Mouse (Mus musculus): ENCODE measurements around the gene Neurod4. TPM values are rescaled to one million over a fixed set of nuclear protein-coding genes. Genes with fewer than 3 reads are reported as not detected.
"Not testable (repeated sequence)": the region's sequence is repeated elsewhere in the genome, so short reads cannot be mapped to it uniquely, and the experiment has no call there.

Neurod4 gene
- total RNA-seq (2021) (1 to 10 TPM in 1 of 2 experiments, under 1 TPM in 1; 0.61 to 1.1 TPM), polyA plus RNA-seq (2012; rRNA removed) (0.08 TPM in 1 of 2 replicates, not detected in the other)
- long read RNA-seq: 0 reads

DNA sequence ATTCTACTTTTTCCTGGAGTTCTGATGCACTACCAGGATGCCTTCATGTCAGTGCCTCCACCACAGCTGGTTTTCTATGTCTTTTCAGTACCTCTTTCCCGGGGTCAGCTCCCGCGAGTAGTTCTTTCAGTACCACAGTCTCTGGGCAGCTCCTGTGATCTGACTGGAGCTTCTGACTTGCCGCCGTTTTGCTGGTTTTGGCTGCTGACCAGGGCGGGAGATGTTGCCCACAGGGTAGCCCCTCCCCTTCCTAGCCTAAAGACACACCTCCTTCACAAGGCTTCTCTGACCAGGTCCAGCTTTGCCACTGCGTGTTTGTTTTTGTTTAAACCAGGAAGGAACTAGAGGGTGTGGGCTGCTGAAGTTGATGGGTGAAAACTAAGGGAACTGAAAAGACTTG is at the start of gene Neurod4:
Gene Neurod4, minus strand, starts transcription at position 175 of the 400 bp plus-strand sequence.
- peak; percentile 19 for DNase-seq

DNA sequence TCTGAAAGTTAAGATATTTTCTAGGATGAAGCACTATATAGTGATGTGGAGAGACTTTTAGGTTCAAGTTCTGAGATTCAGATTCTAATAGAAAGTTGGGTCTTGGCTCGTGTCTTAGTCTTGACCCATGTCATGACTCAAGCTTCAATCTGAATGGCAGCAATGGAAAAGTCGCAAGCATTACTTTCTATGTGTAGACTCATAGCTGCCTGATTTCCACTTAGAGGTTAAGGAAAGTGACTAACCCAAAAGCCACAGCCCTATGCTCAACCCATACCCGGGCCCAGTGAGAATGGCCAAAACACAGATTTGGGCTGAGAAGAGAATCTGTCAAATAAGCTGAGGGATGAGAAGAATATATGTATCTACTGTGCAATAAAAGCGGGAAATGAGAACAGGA is 44.2 kb upstream of the Neurod4 start:
- no peak for DNase-seq

- no peak for DNase-seq
Observed at GRCm38 (mm10) chr10:130322637-130323036, 42.6 kb upstream of the Neurod4 start, which contains the start of gene Tespa1. Gene Tespa1 (plus strand): TSS chr10:130322870.

- DNase-seq: no peak
Observed at GRCm38 (mm10) chr10:130322062-130322461, 42.0 kb upstream of the Neurod4 start.

- DNase-seq: no peak
Observed at GRCm38 (mm10) chr10:130320715-130321114, 40.7 kb upstream of the Neurod4 start.

- no peak for DNase-seq
Observed at GRCm38 (mm10) chr10:130318720-130319119, 38.7 kb upstream of the Neurod4 start.

DNA sequence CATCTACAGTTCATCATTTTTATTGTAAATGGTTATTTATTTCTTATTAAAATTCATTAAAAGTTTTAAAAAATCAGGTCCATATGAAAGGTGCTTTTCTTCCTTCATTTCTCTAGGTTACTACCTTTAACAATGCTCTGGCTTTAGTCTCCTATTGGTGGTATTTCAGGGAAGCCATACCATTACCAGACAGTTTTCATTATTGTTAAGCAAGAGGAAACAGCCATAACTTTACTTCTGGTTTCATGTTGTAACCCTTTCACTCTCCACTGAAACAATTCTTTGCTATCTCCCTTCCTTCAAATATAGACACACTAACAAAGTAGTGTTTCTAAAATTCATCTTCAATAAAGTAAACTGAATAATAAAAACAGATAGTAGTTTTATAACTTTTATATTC is 35.8 kb upstream of the Neurod4 start:
- no peak for DNase-seq

DNA sequence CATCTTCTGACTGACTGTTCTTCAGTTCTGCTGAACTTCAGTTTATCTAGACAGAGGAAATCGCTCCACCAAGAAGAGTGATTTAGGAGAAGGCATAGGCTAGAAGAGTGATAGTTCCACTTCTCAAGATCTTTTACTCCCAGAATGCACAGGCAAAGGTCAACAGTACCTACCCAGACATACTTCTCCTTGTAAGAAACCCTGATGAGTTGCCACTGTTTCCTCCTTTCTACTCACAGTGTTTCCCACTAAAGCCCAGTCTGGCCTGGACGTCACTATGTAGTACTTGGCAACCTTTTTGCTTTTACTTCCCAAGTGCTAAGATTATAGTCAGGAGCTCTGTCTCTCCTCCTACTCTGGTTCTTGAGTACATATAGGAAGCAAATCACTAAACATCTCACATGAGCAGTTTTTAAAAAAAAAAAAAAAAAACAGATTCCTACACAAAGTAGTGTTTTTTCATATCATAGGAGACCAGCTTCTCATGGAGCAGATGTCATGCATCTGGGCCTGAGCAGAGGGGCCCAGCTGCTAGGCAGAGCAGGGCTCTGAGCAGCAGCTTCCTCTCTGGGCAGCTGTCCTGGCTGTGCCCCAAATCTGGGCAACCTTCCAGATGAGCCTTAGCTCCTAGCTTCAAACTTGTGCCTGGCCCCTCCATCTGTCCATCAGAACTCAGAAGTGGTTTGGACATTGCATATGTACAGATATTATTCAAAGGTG is 34.2 kb upstream of the Neurod4 start:
- DNase-seq: peak; percentile 8

DNA sequence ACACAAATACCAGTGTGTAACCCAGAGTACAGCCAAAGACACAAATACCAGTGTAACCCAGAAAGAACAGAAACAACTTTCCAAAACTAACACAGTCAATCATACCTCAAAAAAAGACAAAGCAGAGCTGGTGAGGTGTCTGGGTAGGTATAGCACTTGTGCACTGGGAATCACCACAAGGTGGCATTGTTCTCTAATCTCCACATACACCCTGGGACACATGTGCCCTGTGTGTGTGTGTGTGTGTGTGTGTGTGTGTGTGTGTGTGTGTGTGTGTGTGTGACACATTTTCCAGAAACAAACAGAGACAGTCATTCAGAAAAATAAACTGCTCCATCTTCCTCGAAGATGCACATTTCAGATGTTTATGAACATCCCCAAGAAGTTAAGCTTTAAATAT is 33.5 kb upstream of the Neurod4 start:
- no peak for DNase-seq

- no peak for DNase-seq
Observed at GRCm38 (mm10) chr10:130311534-130312227, 31.6 kb upstream of the Neurod4 start.

DNA sequence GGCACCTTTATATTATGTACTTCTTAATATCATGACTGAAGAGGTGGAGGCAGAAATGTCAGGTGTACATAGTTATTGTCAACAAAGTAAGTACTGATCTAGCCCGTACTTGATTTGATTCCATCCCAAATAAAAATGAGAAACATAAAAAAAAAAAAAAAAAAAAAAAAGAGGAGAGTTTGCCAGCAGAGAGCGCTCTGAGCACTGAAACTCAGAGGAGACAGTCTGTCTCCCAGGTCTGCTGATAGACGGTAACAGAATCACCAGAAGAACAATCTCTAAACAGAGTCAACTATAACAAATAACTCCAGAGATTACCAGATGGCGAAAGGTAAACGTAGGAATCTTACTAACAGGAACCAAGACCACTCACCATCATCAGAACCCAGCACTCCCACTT is 24.1 kb upstream of the Neurod4 start:
- DNase-seq: not testable (repeated sequence)

DNA sequence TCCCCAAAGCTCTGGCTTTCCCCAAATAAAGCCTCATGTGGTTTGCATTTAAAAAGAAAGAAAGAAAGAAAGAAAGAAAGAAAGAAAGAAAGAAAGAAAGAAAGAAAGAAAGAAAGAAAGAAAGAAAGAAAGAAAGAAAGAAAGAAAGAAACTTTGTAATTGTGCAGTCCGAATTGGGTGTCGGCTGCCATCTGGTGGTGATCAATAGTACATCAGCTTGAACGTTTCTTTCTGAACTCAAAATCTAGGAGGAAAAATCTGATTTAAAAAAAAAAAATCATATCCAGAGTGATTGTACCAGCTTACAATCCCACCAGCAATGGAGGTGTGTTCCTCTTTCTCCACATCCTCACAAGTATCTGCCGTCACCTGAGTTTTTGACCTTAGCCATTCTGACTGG is 18.7 kb upstream of the Neurod4 start:
- not testable (repeated sequence) for DNase-seq

GRCm38 (mm10) chr10:130293741-130294408 is 13.8 kb upstream of the Neurod4 start:
- DNase-seq: no peak

DNA sequence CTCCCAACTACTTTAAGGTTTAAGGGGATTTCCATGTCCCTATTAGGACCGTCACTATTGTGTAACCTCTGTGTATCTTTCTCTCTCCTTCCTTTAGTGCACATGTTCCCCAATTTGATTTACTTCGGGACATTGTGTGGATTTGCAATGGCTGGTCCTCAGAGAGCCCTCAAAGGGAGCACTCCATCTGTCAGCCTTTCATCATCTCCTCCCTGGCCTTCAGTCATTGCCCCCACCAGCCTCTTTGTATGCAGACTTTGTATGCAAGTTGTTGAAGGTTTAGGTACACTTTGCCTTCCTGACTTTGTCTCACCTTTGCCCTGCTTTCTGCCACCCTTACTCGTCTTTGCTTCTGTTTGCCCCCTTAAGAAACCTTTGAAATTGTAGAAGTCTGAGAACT is 8.0 kb upstream of the Neurod4 start:
- no peak for DNase-seq

GRCm38 (mm10) chr10:130287201-130287600 is 7.2 kb upstream of the Neurod4 start:
- DNase-seq: no peak

GRCm38 (mm10) chr10:130281982-130282449 is 2.0 kb upstream of the Neurod4 start:
- no peak for DNase-seq

- no peak for DNase-seq
Observed at GRCm38 (mm10) chr10:130276496-130276895, 3.5 kb downstream of the Neurod4 start.

GRCm38 (mm10) chr10:130275759-130276158 is 4.3 kb downstream of the Neurod4 start:
- no peak for DNase-seq

GRCm38 (mm10) chr10:130263203-130263602 is 16.8 kb downstream of the Neurod4 start:
- no peak for DNase-seq

DNA sequence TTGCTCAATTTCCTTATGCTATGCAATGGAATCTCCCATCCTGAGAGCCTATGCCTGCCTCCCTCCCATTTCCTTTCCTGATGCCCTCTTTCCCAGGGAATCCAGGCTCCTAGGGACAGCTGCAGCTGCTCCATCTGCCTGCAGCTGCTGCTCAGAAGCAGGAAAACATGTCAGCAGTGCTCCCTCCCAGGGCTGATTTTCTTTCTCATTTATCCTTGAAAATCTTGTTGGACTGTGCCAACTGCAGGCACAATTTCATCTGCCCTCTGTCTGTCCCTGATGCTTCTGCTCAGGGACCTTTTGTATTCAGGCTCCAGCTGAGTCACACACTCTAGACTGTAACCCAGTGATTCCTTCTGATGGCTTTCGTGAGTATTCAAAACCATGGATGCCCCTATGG is 20.6 kb downstream of the Neurod4 start:
- DNase-seq: peak; percentile 44

GRCm38 (mm10) chr10:130244271-130244670 is 35.8 kb downstream of the Neurod4 start:
- no peak for DNase-seq

DNA sequence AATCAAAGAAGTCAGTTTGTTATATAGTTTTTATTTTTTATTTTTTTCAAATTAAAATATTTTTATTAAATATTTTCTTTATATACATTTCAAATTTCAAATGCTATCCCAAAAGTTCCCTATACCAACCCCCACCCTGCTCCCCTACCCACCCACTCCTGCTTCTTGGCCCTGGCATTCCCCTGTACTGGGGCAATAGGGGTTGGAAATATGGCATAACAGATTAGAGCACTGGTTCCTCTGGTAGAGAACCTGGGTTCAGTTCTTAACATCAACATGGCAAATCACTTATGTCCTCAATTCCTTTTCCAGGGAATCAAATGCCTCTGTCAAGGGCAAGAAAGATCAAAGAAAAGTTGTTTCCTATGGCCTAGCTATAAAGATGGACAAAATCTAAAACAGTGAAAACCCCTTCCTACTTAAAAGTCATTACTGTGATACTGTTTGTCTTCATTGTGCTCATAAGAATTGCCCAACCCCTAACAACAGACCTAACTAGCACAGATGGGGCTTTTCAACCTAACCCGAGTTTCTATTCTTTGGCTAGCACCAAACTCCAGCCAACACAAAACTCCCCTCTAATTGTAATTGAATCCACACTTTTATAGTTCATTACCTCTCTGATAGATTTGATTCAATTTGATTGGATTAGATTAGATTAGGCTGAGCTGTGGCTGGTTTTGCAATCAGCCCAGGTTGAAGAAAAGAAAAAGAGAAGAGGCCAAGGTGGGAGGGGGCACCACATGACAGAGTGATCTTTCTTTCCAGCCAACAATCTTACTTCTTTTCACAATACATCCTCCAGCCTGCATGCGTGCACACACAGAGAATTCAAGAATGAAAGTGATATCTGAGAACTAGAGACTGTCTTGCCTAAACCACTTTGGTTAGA is 41.5 kb downstream of the Neurod4 start:
- no peak for DNase-seq

All from adrenal gland, adult 2 months (tissue).